Mouse (Mus musculus): ENCODE results near the gene Prpsap1. TPM values are rescaled to one million over a fixed set of nuclear protein-coding genes. Genes with fewer than 3 reads are reported as not detected.

The Prpsap1 gene
- polyA plus RNA-seq, 2 experiments from 2014 or later: 32.9 to 39.6 TPM

DNA sequence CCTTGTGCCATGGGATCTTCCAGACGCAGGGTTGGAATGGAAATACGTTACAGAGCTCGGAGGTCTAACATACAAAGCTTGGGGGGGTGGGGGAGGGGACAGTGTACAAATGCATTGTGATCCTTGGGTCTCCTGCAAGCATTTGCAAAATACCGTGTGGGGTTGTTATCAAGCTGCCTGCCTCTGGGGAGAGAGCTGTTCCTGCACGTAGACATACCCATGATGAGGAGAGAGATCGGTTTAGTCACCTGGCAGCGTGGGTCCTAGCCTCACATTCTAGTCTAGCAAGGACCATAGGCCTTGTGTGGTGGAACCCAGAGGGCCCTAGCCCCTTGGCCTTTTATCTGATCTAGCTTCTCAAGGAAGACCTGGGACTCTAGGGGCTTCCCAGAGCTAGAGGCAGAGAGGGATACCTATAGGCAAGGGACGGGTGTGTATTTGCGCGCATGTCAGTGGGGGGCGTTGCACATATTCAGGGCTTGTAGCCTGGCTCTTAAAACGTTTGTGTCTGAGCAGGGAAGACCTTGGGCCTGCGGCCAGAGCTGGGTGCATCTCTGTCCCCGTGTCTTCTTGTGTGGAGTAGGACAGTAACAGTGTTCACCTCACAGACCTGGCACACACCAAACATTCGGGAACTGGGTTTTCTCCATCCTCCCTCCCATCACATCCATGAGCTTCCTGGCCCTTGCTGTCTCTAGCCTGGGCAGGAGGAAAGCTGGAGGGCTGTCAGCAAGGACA, 51.7 kb downstream of the Prpsap1 start:
- ATAC-seq: no peak

DNA sequence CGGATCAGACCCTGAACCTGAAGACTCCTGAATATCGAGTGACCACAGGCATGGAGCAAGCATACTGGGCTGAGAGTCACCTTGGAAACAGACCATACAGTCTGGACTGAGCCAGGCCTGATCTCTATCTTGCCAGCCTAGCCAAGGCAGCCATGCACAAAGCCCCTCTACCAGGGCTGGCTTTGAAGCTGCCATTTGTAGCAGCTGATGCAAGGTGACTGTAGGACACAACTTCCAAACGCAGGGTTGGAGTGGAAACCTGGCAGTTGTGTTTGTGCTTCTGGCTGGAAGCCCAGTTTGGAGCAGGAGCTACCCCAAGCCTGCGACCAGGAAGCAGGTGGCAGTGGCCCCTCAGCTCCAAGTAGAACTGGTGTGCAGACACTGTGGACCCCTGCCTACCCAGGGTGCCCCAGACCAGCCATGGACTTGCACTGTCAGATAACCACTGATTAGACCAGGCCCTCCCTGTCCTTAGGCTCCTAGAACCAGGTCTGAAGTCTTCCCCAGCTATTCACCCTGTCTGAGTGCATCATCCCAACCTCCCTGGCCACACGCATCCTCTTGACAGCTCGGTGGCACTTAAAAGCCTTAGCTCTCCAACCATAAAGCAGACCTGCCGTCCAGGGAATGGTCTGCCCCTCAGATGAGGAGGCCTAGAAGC, 53.5 kb downstream of the Prpsap1 start:
- ATAC-seq: no peak

DNA sequence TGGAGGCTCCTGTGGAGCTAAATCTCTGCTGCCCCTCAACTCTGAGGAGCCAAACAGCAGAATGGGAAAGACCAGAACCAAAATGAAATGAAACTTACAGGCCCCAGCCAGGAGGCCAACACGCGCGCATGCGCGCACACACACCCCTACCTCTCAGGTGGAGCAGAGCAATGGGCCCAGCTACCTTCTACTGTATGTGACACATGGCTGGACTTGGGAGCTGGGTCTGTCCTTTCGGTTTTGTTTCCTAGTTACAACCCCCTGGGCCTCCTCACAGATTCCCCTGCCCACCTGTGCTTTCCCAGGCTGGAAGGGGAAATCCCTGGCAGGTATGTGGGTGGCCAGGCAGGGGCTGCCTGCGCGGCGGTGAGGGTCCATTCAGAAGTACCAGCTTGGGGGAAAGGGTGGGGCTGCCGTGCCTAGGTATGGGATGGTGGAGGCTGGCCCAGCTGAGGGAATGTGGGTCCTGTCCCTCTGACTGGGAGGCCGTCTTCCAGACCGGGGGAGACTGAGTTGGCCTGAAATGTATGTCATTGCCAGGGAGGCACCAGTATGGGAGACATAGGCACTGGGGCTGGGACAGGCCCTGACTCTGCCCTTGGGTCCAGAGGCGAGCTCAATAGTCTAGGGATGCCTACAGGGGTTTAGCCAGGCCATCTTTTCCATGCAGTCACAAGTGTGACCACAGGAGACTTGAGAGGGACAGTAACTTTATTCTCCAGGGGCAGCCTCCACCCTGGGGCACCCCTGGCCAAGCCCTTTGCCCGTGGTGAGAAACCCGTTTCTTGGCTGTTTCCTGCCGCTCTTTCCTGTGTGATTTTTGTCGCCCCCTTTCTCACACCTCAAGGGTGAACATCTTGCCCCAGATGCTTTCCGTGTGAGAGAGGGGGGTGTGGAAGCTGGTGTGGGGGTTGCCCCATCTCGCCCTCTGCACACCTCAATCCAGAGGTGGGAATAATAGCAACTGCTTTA, 54.4 kb downstream of the Prpsap1 start:
- peak; percentile 44 for ATAC-seq

DNA sequence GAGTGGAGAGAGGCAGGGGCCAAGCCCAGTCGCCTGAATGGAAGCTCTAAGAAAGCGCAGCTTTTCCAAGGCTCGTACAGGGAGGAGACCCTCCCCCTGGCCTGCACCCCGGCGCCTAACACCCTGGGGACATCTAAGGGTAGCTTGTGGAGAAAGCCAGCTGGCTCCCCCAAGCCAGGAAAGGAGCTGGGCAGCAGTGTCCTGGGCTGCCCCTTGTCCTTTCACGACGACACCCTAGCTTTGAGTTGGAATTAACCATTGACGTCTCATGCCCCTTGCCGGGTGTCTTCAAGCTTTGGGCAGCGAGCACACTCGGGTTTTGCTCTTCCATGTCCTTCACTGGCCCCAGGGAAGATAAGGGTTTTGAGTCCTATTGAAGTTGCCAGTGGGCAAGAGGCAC, 56.5 kb downstream of the Prpsap1 start:
- no peak for ATAC-seq

DNA sequence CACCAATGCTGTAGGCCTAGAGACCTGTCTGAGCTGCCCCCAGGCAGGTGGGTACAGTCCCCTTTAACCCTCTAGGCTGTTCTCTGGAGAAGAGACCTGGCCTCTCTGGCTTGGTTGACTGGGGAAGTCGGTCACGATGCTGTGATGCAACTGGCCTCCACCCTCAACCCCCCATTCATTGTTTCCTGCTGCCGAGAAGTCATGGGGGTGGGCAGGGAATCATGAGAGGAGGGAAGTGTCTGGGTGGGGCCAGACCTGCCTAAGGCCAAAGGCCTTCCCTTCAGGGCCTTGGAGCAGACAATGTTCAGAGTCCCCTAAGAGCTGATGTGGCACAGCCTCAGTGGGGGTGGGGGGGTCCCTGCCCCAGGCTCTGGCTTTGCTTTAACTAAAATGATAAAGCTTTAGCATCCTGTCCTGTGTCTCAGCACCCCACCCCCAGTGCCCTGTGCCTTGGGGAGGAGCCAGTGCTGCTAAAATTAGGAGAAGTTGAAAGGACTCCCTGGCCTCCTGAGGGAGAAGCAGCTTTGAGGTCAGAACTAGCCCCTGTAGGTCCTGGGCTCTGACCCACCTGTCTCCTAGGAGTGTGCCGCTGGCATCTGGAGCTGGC, 57.2 kb downstream of the Prpsap1 start:
- no peak for ATAC-seq

DNA sequence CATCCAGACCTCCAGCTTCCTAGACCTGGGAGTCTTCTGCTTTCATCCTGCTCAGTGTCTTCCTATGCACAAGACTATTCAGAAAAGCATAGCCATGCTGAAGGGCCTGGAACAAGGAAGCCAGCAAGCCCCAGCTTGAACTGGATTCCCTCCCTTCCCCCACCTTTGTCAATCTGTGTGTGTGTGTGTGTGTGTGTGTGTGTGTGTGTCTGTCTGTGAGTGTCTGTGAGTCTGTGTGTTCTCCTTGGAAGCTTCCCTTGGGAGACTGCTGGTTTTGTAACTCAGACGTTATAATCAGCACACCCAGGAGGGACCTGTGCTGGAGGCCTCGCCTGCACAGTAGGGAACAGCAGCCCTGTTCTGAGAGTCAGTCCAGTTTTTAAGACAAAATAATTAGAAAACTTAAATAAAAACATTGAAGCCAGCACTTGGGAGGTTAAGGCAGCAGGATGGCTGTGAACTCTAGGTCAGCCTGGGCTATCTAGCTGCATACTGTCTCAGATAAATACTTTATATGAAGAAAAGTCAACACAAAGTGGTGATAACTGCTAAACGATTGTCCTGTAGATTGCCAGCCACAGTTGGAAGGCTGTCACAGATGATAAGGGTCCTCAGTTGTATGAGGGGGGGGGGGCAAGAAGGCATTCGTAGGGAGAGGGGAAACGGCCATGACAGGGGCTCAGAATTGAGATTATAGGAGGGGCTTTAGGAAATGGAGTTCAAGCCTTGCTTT, 57.8 kb downstream of the Prpsap1 start:
- no peak for ATAC-seq

DNA sequence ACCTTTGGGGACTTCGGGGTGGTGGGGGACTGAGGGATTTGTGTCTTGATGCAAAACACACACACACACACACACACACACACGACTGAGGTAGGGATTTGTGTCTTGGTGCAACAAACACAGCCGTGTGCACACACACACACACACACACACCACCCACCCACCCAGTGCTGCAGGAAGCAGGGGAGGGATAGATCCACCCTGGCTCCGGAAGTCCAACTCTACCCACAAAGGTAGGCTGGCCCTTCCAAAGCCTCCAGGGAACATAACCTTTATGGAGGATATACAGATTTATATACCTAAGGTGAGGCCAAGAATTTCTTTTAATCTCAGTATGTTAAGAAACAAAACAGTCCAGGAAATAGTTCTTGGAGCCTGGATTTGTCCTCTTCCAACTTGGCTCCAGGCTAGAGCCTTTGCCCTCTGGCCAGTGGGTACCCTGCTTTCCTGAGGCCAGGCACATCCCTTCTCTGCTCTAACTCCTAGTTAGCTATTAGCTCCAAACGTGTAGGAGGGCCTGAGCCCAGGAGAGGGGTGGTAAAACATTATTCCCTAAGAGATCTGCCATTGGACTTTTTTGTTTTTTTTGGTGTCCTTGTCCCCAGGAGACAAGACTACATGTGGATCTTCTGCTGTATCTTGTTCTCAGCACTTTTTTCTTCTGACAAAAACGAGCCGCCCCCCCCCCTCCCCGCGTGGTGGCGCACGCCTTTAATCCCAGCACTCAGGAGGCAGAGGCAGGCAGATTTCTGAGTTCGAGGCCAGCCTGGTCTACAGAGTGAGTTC, 58.8 kb downstream of the Prpsap1 start:
- ATAC-seq: no peak

DNA sequence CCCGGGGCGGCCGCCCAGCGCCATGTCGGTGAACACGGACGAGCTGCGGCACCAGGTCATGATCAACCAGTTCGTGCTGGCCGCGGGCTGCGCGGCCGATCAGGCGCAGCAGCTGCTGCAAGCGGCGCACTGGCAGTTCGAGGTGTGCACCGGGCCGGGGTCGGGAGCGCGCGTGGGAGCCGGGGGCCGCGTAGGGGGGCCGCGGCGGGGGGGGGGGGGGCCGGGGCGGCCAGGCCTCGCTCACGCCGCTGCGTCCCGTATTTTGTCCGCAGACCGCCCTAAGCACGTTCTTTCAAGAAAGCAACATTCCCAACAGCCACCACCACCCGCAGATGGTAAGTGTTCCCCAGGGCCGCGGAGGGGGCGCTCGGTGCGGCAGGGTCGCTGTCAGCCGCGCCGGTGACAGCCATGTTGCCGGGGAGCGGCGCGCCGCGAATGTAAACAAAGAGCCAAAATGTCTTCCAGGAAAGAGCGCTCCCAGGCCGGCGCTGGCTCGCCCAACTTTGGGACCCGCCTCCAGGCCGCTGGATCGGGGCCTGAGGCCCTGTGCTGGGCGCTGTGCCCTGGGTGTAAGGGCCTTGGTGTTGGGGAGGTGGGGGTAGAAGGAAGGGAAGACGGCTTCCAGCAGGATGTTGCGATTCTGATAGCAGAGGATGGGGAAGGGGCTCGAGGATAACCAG, 59.6 kb downstream of the Prpsap1 start:
- ATAC-seq: no peak

DNA sequence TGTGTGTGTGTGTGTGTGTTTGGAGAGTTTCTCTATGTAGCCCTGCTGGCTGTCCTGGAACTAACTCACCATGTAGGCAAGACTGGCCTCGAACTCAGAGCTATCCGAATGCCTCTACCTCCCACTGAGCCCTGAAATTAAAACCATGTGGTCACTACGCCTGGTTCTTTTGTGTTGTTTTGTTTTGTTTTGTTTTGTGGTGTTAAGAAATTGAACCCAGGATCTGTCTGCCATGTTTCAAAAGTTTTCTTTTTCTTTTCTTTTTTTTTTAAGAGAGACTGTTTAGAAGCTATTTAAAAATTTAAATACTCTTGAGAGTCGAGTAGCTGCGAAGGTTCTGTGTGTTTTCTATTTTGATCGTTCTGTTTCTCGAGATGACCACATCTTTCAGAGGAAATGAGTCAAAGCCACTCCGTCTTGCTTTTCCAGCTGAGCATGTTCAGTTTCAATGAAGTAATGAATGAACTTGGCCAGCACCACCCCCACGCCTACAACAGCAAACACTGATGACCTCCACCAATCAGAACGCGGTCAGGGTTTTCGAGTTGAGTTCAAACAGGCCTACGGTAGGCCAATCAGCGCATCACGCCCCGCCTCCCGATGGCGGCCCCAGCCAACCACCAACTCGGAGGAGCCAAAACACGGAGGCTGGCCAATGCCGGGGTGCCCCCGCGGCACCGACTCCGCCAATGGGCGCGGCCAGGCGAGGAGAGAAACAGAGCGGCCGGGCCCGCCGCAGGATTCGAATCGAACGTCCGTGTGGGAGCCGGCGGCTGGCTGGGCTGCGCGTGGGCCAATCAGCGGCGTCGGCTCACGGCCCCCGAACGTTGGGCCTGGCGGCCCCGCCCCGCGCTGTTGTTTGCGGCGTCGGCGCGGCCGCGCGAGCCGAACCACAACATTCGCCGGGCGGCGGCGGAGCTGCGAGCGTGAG, 60.4 kb downstream of the Prpsap1 start, which contains the start of gene Ubald2:
Ubald2 (plus strand) TSS at position 739 of the 931 bp plus-strand sequence.
- peak; percentile 89 for ATAC-seq

DNA sequence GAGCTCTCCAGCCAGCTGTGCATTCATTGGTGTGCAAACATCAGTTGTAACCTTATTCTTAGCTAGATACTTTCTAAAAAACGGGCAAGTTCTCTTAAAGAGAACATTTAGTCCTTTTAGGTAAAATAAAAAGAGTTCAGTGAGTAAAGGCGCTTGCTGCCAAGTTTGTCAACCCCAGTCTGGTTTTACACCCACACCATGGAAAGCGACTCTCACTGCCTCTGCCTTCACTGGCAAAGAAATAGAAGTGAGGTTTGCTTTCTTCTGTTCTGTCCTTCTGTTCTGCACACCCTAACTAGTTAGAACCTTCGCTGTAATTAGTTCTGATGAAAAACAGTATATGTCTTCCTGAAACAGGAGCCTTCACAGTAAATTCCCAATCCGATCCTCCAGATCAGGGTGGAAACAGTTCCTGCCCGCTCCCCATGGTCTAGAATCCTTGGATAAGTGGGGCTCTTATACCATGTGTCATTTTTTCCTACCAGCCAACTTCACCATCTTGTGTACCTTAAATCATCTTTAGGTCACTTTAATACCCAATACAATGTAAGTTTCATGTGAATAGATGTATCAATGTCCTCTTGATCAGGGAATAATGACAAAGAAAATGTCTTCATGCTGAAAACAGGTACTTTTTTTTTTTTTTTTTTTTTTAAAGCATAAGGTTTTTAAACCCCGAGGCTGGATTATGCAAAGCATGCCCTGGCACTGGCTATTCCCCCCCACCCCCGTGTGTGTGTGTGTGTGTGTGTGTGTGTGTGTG, 61.2 kb downstream of the Prpsap1 start:
- no peak for ATAC-seq

DNA sequence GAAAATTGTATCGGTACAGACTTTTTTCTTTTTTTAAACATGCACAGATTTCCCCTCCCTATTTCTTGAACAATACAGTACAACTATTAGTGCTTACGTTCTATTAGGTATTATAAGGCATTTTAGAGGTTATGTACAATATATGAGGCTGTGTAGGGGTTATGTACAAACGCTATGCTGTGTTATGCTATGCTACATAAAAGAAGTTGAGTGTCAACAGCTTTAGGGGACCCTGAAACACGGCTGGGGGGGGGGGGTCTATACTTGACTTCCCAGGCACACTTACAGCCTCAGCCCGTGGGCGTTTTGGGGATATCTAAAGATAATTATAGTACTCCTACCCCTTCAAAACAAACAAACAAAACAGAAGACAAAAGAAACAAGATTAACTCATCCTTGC, 61.9 kb downstream of the Prpsap1 start:
- ATAC-seq: no peak

DNA sequence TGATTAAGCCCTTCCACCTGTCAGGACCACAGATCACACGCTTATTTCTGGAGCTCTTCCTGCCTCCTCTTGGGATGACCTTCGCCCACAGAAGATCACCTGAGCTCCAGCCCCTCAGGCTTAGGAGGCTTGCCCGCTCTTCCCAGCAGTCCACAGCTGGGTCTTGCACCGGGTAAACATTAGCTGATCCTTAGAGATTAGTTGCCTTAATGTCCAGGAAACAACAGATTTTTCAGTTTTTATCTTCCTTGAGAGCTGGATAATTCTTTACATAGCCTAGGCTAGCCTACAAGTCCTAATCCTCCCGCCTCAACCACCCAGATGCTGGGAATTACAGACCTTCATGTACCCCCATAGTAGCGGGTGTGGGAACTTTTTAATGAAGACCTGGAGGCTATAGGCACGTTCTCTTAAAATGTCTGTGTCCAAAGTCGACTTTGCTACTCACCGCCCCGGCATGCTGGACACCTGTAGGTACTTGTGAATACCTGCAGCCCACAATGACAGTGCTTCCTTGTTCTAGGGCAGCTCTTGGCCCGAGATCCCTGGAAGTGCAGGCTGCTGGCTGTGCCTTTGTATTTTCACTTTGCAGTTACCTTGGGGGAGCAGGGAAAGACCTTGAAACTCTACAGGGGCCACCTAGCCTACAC, 62.4 kb downstream of the Prpsap1 start:
- no peak for ATAC-seq

DNA sequence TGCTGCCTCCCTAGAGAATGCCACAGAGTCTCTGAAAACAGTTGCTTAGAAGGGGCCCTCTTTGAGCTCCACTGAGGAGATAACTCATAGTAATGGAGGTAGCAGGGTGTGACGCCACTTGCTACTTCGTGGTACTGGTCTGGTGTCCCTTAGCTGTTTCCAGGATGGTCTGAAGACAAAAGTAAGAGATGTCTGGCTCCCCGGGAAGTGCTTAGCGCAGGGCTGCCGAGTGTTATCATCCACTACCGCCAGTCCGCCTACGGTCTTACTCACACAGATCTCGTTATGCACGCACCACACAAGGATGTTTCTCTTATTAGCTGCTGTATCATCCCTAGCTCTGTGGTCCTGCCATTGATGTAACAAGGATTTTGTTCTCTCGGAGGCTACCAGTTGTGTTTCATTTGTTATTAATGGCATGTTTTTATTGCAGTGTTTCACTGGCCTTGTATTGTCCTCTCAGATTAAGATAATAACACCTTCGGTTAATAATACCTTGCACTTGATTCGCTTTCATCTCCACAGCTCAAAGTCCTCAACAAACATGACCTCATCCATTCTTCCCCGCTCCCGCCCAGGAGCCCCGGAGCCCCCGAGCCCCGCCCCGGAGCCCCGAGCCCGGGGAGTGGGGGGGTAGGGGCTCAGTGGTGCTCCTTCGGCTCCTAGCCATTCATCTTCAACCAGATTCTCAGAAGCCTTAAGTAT, 63.1 kb downstream of the Prpsap1 start:
- ATAC-seq: no peak

DNA sequence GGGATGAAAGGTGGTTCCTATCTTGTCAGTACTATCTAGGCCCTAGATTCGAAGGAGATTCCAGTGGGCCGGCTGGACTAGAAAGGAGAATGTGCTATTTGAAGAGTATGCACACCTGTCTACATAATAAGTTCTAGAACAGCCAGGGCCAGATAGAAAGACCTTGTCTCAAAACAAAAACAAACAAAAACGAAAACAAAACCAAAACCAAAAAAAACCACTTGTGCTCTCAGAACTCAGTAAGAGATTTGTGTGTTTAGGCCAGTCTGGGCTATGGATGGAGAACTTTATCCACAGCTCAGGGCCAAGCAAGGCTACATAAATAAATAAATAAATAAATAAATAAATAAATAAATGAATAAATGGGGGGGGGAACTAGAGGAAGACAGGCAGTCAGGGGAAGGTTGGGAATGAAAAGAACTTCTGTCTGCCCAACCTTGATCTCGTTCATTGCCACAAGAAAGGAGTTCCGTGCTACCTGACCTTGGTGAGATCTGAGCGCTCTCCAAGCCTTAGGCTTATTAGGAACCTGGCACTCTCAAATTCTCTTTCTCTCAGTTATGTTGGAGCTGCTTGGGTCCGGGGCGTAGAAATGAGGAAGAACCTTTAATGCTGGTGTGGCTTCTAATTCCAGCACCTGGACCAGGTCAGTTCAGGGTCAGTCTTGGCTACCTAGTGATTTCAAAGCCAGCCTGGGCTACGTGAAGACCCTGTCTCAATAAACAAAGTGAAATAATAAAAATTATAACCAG, 64.0 kb downstream of the Prpsap1 start:
- no peak for ATAC-seq

DNA sequence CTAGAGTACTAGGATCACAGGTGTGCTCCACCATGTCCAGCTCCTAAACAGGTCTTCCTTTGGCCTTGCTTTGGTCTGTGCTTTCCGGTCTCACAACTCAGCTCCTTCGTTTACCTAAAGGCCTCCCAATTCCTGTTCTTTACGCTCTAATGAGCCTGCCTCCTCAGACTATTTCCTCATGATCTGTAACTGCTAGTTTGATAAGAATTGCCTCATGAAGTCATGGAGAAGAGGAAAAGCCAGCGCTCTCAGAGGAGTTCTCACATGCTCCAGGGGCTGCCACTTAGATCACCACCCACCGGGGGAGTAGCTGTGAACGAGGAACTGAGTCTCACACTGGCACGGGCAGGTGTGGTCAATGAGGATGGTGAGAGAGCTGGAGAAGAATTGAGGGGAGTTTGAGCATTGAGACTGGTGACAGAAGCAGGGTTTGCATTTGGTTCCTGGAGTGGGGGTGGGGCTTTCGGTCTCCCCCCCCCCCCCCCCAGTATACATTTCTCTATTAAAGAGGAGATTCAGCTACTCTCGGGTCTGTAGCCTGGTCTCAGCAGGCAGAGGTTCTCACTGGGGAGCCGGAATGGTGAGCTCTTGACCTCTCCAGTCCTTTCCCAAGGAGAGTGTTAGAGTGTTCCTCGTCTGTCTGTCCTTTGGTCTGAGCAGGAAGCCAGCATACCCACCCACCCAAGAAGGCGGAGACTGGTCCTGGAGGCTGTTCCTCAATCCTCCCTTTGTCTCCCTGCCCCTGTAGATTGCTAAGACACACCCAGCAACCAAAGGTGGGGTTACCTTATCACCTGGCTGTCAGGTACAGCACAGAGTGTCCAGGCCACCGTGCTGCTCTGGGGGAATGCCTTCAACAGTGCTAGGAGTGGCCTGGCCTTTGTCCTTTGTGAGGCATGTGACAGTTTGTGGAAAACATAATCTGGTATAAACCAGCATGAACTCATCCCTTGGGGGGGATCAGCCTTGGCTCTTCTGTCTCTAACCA, 64.8 kb downstream of the Prpsap1 start:
- no peak for ATAC-seq
